Mouse (Mus musculus) activated CD4-positive, CD25-positive, alpha-beta regulatory T cell, adult 9 weeks (primary cell): ENCODE measurements around the gene Npm3. TPM values are rescaled to one million over a fixed set of nuclear protein-coding genes. Genes with fewer than 3 reads are reported as not detected.

ENCODE experiments used
- polyA plus RNA-seq: library from polyadenylated mRNA; unstranded; fragments of 100-300 nt; shearing (Covaris generic); gene quantifications from one replicate; pipeline ENCODE4 v1.2.1, GENCODE M21; 2017

Npm3 gene
- 38.1 TPM for polyA plus RNA-seq

GRCm38 (mm10) chr19:45749243-45750043 lies at the start of gene Npm3:
Npm3 (minus strand) TSS chr19:45749591.

DNA sequence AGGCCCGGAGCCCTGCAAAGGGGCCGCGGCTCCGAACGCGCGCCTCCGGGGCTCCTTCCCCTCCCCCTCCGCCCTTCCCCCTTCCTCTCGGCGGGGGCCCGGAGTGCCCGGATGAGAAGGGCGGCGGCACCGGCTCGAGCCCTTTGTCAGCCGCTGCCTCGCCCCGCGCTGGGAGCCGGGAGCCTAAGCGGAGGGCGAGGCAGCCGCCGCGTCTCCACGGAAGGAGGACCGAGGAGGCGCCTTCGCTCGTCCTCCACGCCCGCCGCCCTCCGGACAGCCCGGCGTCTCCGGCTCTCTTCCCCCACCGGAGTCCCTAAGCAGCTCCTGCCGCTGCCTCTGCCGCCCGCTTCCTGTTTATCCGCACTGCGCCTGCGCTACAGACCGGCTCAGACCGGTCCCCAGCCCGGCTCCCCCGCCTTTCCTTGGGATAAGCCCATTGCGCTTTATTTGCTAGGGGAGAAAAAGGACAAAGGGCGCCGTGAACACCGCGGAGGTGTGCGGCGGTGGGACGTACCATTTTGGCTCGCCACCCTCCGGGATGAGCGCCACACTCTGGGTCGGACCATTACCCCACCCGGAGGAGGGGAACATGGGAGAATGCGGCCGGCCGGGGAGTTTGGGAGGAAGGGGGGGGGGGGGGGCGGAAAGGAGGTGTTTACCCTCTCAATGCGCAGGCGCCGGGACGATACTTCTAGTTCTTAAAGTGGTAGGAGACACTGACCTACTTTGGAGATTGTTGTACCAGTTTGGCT lies 34.0 kb upstream of the Npm3 start, which contains the start of gene Mgea5:
TSS of gene Mgea5 (minus strand) at position 657 of the 752 bp plus-strand sequence.

GRCm38 (mm10) chr19:45742218-45742983 lies 7.0 kb downstream of the Npm3 start, which contains the start of gene Fgf8:
Fgf8 (minus strand) TSS chr19:45742915.

Other genes starting within 250 kb of the Npm3 start
- gene Poll, start 189.1 kb downstream of the Npm3 start, polyA plus RNA-seq: 15.5 TPM
- gene Gm17018, start 189.0 kb downstream of the Npm3 start, polyA plus RNA-seq: 57.8 TPM
- 8.5 TPM for gene Fbxw4, start 89.3 kb downstream of the Npm3 start, polyA plus RNA-seq
- not detected for gene Fgf8, start 6.7 kb downstream of the Npm3 start, polyA plus RNA-seq
- 128 TPM for gene Mgea5, start 34.2 kb upstream of the Npm3 start, polyA plus RNA-seq
- 14.0 TPM for gene Kcnip2, start 66.5 kb upstream of the Npm3 start, polyA plus RNA-seq
- 15.1 TPM for gene Armh3, start 248.9 kb upstream of the Npm3 start, polyA plus RNA-seq